Mouse (Mus musculus) spleen, adult 18-20 months (tissue): Measurements from ENCODE around the gene Gria3.

Experiments
- DNase-seq, 2 experiments: peaks; one replicate each; pipeline ENCODE4 v3.0.0; 2022; ENCODE audit warnings: mixed read lengths in 2 of 2

The Gria3 gene

GRCm38 (mm10) chrX:41578797-41579196 lies 178.1 kb downstream of the Gria3 start:
- DNase-seq, result no peak

GRCm38 (mm10) chrX:41587692-41588091 lies 187.0 kb downstream of the Gria3 start:
- DNase-seq, result no peak

DNA sequence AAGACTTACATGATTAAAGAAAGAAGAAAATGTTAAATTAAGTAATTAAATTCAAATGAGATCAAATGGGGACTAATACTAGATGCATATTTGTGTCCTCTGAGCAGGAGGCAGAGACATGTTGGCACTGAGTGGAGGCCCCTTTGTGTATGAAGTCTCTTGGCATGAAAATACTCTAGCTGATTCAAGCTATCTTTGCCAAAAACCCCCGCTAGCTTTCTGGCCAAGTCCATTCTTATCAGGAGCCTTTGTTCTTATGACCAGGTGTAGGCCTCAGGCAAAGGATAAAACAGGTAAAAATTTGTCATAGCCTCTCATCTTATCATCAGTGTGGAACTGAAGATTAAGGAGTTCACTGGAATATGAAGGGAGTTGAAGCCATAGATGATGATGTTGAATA lies 206.5 kb downstream of the Gria3 start:
- no peak for DNase-seq

DNA sequence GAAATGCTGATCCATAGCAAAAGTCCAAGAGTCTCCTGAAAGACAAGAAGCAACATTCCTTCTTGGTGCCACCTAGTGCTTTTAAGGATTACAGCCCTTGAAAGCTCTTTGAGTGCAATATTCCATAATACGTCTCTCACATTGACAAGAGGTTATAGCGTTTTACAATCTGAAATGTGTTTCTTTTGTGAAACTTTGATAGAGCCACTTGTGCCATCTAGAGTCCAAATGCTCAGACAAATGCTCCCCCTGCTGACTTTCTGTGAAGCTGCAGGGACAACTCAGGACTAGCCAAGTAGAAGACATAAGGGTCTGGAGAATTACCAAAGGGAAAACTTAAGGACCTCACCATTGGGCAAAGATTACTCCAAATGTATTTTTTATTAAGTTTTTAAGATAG lies 214.3 kb downstream of the Gria3 start:
- DNase-seq, result no peak

DNA sequence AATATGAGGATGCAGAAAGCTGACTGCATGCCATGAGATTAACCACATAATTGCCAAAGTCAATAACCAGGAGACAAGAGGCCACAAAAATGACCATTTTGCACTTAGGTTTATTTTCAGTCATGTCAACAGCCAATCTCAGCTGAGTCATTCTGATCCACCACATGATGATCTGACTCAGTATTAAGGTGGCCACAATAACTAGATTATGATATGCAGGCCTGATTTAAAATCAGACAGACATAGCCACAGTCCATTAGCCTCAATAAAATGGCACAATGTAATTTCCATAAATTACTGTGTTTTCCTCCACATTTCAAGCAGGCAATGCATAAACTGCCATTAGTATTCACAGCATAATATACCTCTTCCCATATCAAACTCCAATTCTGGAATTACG lies 216.3 kb downstream of the Gria3 start:
- no peak for DNase-seq

- DNase-seq, result no peak
Measured at GRCm38 (mm10) chrX:41618396-41618795, 217.7 kb downstream of the Gria3 start.

GRCm38 (mm10) chrX:41633576-41633975 lies 232.9 kb downstream of the Gria3 start:
- DNase-seq, result no peak

DNA sequence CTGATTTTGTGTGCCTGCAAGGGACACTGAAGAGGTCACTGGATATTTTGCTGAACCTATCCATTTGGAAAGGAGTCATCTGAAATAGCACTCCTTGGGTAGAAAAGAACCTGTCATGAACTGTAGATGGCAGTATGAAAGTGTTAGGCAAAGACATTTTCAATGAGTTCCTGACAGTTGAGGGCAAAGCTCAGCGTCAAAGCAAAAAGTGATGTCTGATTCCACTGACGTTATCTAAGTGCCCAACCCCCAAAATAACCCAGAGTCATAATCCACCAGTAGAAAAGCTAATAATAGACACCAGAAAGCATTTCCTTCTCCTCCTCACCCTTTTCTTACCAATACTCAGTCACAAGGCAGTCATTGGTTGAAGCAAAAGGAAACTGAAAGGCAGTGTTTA lies 244.3 kb downstream of the Gria3 start:
- DNase-seq, result no peak

- DNase-seq, result no peak
Measured at GRCm38 (mm10) chrX:41657791-41658190, 257.1 kb downstream of the Gria3 start.

- DNase-seq, result no peak
Measured at GRCm38 (mm10) chrX:41688869-41689268, 288.2 kb downstream of the Gria3 start.

DNA sequence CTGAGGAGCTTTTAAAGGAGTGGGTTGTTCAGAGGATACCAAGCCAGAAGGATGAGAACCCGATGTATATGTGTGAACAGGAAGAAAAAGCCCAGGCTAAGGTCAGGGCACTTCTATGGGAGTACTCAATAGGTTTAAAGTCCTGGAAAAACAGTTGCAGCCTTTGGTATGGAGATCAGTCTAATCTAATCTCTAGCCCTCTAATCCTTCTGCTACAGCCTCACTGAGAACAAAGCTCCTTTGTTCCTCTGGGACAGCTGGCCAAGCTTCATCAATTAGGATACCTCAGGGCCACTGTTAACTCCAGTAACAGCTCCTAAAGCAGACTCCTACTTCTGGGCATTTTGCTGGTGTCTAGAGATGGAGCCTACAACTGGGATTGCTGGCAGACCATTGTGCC lies 291.4 kb downstream of the Gria3 start:
- DNase-seq, result no peak
